Mouse (Mus musculus): ENCODE results near the gene Ttc3. TPM values are rescaled to one million over a fixed set of nuclear protein-coding genes. Genes with fewer than 3 reads are reported as not detected.
"Not testable (repeated sequence)": the region's sequence is repeated elsewhere in the genome, so short reads cannot be mapped to it uniquely, and the experiment has no call there.

The Ttc3 gene
- total RNA-seq (2021), result 100 to 1,000 TPM; 798 to 822 TPM

DNA sequence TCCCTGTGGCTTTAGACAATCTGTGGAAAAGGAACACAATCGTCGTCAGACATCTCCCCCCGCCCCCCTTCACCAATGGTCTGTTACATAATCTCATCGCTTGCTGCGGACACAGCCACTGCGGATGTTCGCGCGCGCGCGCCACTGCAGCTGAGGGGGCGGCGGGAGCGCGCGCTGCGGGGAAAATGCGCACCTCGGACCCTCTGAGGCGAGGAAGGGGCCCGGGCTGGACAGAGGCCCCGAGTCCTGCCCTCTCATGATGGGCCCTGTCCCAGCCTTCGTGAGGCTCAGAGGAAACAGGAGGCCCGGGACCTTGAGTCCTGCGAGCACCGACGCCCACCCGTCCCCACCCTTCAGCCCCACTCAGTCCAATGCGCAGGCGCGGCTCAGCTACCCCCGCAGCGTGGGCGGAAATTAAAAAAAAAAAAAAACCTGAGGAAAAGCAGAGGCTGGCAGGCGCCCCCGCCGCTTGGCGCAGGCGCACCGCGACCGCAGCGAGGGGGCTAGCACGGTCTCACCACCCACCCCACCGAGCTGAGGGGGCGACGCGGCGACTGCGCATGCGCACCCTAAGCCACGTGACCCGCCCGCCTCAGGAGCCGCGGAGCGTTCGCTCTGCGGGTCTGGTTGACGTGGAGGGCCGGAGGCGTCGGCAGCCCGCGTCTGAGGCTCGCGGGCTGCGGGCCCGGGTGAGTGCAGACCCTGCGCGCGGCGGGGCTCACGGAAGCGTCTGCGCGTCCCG, at the start of gene Ttc3:
Gene Ttc3 (plus strand): TSS at position 446 of the 742 bp plus-strand sequence.
- DNase-seq (ENCODE audit: extremely low spot score in 1 of 2, low spot score in 2 of 2), result peak; percentile 95 to 98
- intact Hi-C loops (cut with DNase I), result loop anchor here (1.0 kb wide), 1 partner anchor 57 kb away; the partner anchor contains the start of gene Hlcs

DNA sequence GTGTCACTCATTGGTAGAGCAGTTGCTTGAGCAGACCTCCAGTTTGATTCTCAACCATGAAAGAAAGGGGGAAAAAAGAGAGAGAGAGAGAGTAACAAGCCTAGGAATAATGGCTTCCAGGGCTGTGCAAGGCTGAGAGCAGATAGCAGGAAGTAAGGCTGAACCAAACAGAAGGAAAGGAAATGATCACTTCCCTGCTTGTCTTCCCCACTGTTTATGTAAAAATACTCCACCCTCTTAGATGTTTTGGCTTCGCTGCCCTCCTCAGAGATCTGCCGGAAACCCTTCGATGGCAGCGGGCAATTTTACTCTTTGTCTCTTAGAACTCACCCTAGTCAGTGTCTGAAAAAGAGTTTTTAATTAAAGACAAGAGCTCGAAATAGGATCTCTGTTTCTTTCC, 46.7 kb upstream of the Ttc3 start:
- intact Hi-C loops (cut with DNase I), result no loop called here
- no peak for DNase-seq (ENCODE audit: extremely low spot score in 1 of 2, low spot score in 2 of 2)

DNA sequence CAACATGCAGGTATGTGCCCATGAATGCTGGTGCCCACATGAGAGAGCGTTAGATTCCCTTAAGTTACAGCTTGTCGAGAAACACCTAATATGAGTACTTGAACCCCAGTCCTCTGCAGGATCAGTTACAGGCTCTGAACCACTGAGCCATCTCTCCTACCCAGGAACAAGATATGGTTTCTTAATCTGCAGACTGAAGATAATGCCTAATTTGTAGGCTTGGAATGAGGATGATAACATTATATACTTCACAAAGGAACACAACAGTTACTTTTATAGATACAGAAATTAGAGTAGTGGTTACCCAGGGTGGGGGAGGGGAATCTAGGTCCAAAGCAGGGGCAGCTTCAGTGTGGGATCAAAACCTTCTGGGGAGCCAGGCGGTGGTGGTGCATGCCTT, 44.4 kb upstream of the Ttc3 start:
- DNase-seq (ENCODE audit: extremely low spot score in 1 of 2, low spot score in 2 of 2), result no peak
- intact Hi-C loops (cut with DNase I), result no loop called here

DNA sequence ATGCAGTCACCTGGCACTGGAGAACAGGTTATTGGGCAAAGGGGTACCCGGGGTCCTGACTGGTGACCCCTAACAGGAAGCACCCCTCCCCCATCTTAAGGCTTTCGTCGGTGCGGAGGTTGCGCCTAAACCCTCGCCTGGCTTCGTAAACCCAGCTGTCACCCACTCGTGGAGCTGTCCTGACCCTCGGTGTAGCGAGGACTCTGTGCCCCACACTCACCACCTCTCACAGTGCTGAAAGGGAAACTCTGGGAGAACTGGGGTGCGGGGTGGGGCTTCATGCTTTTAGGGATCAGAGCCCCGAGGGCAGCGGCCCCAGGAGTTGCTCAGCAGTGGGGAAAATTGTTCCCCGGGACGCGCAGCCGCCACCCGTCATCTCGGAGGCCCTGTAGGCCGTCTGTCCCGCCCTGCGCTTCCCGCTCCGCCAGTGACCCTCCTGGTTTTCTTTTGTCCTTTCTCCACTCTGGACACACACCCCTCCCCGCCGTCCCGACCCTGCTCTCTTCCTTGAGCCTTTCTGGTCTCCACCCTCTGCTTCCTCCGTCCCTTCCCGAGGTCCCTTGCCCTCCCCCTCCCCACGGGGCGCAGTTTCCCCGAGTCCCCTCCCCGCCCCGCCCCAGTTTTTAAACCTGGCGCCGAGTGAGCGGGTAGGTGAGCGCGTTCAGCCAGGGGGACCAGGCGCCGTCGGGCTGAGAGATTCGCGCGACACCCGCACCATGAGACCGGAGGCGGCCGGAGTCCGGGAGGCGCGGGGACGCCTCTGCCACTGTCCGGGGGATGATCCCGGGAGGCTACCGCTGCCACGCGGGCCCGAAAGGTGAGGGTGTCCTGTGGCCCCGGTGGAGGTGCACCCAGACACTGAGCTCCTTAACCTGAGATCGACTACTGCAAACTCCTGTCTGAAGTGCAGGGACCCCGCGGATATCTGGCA, 42.4 kb upstream of the Ttc3 start, which contains the start of gene Ripply3:
Gene Ripply3 (plus strand): TSS at position 640 of the 931 bp plus-strand sequence.
- intact Hi-C loops (cut with DNase I), result no loop called here
- DNase-seq (ENCODE audit: extremely low spot score in 1 of 2, low spot score in 2 of 2), result peak in 1 of 2 experiments; percentile 61

DNA sequence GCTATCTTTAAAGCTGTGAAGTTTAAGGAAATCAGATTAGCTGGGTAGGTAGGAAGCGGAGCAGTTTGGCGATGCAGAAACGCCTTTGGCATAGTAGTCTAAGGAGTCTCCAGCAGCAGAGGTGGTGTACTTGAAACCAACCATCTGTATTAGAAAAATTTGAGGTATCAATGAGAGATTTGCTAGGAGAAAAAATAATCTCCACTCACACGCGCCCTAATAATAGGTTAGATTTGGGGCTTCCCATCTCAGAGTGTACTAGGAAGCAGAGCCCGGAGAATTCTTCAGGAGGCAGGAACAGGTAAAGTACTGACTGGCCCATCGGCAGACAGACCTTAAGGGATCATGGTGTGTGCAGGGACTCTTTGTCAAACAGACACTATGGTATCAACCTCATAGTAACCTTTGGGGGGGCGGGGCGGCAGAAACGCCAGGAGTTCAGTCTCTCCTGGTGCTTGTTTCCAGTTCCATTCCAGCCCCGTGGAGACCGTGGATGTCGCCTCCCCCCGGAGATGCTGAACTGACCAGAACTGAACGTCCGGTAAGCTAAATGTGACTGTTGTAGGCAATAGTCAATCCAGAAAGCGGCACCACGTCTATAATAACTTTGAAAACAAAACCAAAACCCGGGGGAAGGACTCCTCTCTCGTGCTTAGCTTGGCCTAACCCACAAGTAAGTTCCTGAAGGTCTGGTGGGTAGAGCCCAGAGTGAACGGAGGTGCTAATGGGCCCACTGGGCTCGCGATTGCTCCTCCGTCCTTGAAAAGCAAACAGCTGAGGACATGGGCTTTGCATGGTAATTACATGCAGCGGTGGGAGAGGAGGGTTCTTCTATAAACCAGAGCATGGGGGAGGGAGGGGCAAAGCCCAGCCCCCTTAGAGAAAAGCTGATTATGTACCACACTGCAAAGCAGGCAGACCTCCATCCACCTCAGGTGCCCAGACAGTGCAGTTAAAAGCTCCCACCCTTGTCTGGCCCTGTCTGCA, 41.2 kb upstream of the Ttc3 start:
- no peak for DNase-seq (ENCODE audit: extremely low spot score in 1 of 2, low spot score in 2 of 2)
- intact Hi-C loops (cut with DNase I), result no loop called here

DNA sequence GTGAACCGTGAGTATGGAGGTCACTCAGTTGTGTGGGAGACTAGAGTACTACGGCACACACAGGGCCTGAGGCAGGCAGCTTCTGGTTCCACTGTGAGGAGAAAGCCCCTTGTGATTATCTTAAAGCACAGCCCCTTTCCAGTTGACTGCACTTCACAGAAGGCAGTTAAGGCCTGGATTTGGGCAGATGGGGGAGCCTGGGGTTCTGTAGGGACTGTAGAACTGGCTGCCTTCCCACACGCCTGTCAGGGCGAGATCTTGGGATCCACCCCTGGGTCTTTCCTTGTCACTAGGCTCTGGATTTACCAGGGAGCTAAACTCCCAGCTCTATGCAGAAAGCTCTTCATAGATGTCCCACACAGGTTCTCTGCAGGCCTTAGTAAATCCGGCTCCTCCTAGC, 40.0 kb upstream of the Ttc3 start:
- DNase-seq (ENCODE audit: extremely low spot score in 1 of 2, low spot score in 2 of 2), result no peak
- intact Hi-C loops (cut with DNase I), result no loop called here

DNA sequence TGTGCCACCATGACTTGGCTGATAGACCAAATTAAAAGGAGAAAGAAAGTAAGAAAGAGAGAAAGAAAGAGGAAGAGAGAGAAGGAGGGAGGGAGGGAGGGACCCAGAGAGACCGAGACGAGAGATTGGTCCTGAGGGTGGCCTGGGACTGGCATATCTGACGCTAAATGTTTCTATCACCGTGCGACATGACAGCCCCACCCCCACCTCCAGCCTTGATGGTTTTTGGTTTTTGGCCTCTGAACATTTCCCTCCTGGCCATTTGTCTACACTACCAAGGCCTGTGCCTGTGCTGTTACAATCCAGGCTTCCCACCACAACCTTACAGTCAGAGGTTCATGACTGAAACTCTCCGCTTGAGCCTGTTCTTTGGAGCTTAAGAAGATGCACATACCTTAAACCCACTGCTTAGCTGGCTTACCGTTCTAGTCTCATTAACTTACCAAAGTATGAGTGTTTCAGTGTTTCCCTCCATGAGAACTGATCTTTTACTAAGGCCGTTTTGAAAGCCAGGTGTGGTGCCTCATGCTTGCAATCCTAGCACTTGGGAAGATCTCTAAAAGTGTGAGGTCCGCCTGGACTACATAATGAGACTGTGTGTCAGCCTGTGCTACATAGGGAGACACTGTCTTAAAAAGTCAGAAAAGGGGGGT, 39.1 kb upstream of the Ttc3 start:
- intact Hi-C loops (cut with DNase I), result no loop called here
- no peak for DNase-seq (ENCODE audit: extremely low spot score in 1 of 2, low spot score in 2 of 2)

DNA sequence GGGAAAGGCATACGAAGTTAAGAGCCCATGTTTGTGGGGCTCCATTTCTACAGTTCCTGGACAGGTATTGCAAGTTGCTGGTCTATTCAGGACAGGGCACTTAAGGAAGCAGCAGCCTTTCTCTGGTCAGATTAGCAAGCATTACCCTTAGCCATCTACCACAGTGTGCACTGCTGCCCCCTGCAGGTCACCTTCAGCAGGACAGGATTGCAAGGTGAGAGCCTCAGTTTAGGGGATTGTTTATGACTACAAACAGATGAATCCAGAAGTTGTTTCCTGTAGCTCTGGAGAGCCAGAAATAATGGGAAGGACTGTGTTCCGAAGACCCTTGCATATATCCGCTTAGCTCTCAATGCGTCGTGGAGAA, 38.5 kb upstream of the Ttc3 start:
- intact Hi-C loops (cut with DNase I), result no loop called here
- no peak for DNase-seq (ENCODE audit: extremely low spot score in 1 of 2, low spot score in 2 of 2)

DNA sequence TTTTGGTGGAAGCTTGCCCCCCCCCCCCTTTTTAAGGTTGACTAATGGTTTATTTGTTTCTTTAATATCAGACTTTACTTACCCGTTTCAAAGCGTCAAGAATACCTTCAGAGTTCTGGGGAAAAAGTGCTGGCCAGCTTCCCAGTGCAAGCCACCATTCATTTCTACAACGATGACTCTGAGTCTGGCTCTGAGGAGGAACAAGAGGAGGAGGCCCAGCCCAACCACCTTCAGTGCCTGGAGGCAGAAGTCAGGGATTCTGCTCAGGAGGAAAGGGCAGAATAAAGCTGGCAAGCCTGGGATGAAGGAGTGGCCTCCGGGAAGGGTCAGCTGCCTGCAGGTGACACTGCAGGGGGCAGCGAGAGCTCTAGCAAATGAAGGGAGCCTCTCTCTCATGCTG, 34.8 kb upstream of the Ttc3 start:
- intact Hi-C loops (cut with DNase I), result no loop called here
- no peak for DNase-seq (ENCODE audit: extremely low spot score in 1 of 2, low spot score in 2 of 2)

DNA sequence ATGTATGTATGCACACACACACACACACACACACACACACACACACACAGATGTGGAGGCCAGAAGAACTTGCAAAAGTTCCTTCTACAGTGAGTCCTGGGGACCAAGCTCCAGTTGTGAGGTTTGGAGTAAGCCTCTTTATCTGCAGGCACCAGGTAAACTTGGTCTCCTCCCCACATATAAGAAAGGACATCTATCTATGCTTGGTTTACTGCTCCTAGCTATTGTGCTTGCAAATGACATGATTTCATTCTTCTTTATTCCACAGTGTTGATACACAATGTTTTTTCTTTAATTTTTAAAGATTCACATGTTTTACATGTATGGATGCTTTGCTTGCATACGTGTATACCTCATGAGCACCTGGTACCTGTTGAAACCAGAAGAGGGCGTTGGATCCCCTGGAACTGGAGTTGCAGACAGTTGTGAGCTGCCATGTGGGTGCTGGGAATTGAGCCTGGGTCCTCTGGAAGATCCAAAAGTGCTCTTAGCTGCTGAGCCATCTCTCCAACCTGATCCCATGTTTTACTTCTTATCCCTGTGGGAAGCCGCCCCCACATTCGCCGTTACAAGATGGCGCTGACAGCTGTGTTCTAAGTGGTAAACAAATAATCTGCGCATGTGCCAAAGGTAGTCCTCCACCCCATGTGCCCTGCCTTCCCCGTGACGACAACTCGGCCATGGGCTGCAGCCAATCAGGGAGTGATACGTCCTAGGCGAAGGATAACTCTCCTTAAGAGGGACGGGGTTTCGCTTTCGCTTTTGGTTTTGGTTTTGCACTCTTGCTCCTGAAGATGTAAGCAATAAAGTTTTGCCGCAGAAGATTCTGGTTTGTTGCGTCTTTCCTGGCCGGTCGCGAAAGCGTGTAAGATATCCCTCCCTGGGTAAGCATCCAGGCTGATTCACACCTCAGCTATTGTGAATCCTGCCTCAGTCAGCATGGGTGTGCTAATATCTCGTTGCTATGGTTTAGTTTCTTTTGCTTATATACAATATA, 31.0 kb upstream of the Ttc3 start:
- intact Hi-C loops (cut with DNase I); DNase-seq (ENCODE audit: extremely low spot score in 1 of 2, low spot score in 2 of 2): not testable (repeated sequence)

DNA sequence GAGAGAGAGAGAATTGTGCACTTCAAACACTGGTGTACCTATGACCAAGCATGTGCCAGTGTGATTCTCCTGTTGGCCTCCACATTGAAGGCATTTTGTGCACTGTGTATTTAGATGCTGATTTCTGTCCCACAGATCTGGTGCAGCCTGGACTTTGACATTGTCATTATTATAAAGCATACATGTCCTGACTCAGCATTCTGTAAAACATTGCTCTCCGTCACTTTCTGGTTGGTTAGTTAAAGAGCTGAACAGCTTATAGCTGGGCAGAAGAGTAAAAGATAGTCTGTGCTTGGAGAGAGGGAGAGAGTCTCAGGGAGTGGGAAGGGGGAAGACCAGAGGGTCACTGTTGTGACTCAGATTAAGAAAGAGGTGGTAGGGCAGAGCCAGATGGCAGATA, 24.7 kb upstream of the Ttc3 start:
- intact Hi-C loops (cut with DNase I), result no loop called here
- DNase-seq (ENCODE audit: extremely low spot score in 1 of 2, low spot score in 2 of 2), result no peak

DNA sequence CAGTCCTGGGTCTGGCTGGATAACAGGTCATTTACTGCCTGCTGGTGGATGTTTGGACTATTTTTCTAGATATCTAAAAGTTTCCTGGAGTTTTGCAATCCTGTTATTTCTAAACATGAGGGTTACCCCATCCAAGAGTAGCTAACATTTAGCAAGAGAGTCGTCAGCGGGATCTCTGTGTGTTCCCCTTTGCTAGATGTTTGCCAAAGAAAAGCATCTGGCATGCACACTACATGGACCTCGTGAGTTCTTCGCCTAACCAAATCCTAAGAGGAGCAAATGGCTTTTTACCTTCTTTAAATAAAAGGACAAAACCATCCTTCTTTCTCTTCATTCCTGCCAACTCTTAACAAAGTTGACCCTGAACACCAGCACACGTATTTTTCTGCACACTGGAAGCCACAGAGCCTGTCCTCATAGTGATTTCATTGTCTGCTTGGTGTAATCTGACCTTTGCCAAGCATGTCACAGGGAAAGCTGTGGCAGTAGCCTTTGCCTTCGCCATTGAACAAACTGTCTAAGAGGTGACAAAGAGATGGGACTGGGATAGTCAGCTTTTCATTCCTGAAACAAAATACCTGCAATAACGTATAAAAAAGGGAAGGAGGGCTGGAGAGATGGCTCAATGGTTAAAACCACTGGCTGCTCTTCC, 23.2 kb upstream of the Ttc3 start:
- intact Hi-C loops (cut with DNase I), result no loop called here
- DNase-seq (ENCODE audit: extremely low spot score in 1 of 2, low spot score in 2 of 2), result no peak

DNA sequence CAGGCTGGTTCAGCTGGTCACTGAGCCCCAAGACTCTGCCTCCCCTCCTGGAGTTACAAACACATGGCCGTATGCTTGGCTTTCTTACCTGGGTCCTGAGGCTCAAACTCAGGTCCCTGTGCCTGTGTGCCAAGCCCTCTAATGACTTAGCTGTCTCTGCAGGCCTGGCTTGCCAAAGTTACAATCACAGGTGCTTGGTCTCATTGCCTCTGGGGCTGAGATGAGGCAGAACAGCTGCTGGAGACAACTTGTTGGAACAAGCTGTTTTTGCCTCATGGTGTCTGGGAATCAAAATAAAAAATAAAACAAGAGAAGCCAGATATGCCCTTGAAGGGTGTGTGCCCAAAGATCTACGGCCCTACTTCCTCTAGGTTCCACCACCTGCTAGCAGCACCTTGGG, 21.6 kb upstream of the Ttc3 start:
- no peak for DNase-seq (ENCODE audit: extremely low spot score in 1 of 2, low spot score in 2 of 2)
- intact Hi-C loops (cut with DNase I), result no loop called here

DNA sequence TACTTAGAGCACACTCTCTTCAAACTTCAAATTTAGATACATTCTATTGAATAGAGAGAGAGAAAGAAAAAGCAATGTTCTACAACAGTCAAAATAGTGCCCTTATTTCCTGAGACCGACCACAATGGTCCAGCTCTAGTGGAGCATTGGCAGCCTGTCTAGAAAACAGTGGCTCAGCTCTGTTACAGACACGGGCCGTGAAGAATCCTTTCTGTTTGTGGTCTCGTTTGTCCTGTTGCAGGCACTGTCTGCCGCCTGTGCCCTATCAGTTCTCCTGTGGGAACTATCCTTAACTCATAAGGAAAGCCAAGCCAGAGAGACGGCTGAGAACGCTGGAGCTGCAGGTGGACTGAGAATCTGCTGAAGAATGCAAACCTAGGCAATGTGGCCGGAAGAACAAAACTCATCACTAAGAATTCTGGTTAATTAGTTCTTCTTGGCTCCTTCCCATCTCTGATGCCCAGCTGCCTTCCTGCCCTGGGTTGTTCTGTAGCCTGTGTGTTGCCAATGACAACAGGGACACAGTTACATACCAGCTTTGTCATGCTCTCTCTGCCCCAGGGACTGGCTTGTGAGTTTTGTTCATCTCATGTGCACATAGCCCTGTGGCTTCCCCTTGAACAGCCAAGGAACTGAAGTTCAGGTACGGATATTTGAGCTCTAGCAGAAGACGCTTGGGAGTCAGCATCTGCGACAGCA, 20.7 kb upstream of the Ttc3 start:
- no peak for DNase-seq (ENCODE audit: extremely low spot score in 1 of 2, low spot score in 2 of 2)
- intact Hi-C loops (cut with DNase I), result no loop called here

DNA sequence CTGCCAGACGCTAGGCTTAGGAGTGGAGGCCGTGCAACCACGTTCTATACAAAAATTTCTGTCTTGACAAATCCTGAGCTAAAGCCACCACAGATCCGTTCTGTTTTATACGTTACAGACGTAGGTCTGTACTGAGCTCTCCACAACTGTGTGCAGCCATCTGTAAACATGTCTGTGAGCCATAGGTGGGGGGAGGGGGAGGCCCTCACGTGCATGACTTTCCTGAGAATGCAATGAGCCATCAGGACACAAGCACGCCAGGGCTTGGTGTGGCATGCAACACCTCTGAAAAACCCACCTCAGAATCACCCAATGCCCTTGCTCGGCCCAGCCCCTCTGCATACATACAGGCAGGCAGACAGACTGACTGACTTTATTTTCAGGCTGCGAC, 20.1 kb upstream of the Ttc3 start:
- DNase-seq (ENCODE audit: extremely low spot score in 1 of 2, low spot score in 2 of 2), result no peak
- intact Hi-C loops (cut with DNase I), result no loop called here

DNA sequence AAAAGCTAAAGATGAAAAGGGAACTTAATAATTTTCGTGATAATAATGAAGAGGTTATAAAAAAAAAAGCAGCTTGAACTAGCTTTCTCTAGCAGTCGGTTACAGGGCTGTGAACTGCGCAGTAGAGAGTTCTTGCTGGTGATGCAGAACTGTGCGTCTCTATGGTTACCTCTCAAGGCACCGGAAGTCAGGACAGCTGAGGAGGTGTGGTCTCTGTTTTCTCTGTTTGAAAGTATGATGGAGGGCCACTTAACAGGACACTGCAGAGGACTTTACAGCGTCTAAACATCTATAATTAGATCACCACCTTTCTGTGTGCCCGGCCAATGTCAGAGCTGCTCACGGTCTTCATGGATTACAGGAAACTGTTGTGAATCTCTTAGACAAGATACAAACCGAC, 16.0 kb upstream of the Ttc3 start:
- DNase-seq (ENCODE audit: extremely low spot score in 1 of 2, low spot score in 2 of 2), result no peak
- intact Hi-C loops (cut with DNase I), result no loop called here

Measured in left cerebral cortex, postnatal 10 days (tissue).